In the genomic region with DNA sequence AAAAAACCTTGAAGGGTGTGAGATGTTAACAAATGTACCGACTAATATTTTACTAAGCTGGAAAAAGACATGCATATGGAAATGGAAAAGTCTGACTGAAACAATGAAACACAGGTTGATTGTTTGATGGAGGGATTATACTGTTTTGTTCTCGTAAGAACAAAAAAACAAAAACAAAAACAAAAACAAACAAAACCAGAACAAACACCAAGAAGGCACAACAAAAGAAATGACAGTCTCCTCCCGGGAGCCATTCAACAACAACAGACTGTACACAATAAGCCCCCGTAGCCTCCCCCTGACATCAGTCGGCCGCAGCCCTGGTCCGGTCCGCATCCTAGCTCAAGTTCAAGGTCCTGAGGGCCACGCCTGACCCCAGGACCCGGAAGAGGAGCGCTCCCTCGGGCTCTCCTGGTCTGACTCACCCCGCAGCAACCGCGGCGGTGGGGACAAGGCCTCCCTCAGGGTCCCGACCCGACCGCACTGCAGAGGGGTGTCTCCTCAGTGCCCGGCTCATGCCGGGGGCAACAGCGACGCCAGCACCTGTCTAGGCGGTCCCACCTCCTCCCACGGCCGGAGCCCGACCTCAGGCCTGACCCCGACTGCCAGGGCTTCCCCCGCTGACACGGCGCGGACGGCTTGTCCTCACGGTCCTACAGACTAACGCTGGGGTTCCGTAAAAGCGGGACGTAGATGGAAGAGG, we compare ENCODE assay signal across 8 mouse cellular contexts. TPM values are rescaled to one million over a fixed set of nuclear protein-coding genes. Genes with fewer than 3 reads are reported as not detected.
DNase-seq lines count a peak whose midpoint lies in the region; ATAC-seq and TF ChIP-seq lines count a peak whose summit lies in the region.

No protein-coding gene starts in this region.

- no peak for TF ChIP-seq CTCF in kidney, adult 2 months (conservative IDR thresholded peaks at IDR 0.05; ENCODE audit: insufficient read depth, insufficient read length, low read depth, low read length)
- TF ChIP-seq CTCF in MEL (IDR thresholded peaks at IDR 0.05 in 2 of 3, conservative IDR thresholded peaks at IDR 0.05 in 1 of 3; ENCODE audit: control insufficient read depth in 1 of 3, insufficient read depth in 1 of 3, low read depth in 2 of 3, low read length in 3 of 3, poor library complexity in 1 of 3, severe bottlenecking in 1 of 3): no peak
- TF ChIP-seq CTCF in hindbrain, postnatal 0 days (IDR thresholded peaks at IDR 0.05; ENCODE audit: low read depth): no peak

- TF ChIP-seq RAD21 in MEL (IDR thresholded peaks at IDR 0.05; ENCODE audit: low read depth, low read length): no peak

- no peak for TF ChIP-seq POLR2A in kidney, adult 2 months (IDR thresholded peaks at IDR 0.05; ENCODE audit: low read depth, low read length)
- TF ChIP-seq POLR2A in MEL (IDR thresholded peaks at IDR 0.05; ENCODE audit: control insufficient read depth in 1 of 2, insufficient read depth in 1 of 2, low read depth in 1 of 2, low read length in 2 of 2, poor library complexity in 1 of 2): no peak

- no peaks in the 10 kb centered on the region for H3K36me3 ChIP-seq in kidney, adult 2 months (ENCODE audit: control insufficient read depth, insufficient read depth, low read length)
- H3K36me3 ChIP-seq in MEL (ENCODE audit: control insufficient read depth in 1 of 2, insufficient read depth in 2 of 2, low read length in 2 of 2): peaks cover 0 to 15% of the 10 kb centered on the region in 2 experiments; a peak in 2 of 4 replicates
- no peaks in the 10 kb centered on the region for H3K36me3 ChIP-seq in hindbrain, postnatal 0 days (ENCODE audit: insufficient read depth, low read length)

- H3K4me1 ChIP-seq in kidney, adult 2 months (ENCODE audit: control insufficient read depth, insufficient read depth, low read length): peaks cover 9% of the 10 kb centered on the region
- H3K4me1 ChIP-seq in MEL (ENCODE audit: control insufficient read depth in 1 of 2, insufficient read depth in 2 of 2, low read length in 2 of 2): peaks cover 5 to 14% of the 10 kb centered on the region in 2 experiments
- peaks cover 18% of the 10 kb centered on the region for H3K4me1 ChIP-seq in hindbrain, postnatal 0 days (ENCODE audit: insufficient read depth, low read length)

- peak overlapping the region; percentile 56 for H3K4me2 ChIP-seq in hindbrain, postnatal 0 days (ENCODE audit: low read depth, low read length)

- peak; percentile 80 for ATAC-seq in hindbrain, postnatal 0 days

- H3K27me3 ChIP-seq in kidney, adult 2 months (replicated peaks; ENCODE audit: control insufficient read depth, insufficient read depth, low read length): no peaks in the 10 kb centered on the region
- no peaks in the 10 kb centered on the region for H3K27me3 ChIP-seq in MEL (ENCODE audit: control insufficient read depth in 1 of 2, insufficient read depth in 2 of 2, low read length in 2 of 2)
- no peaks in the 10 kb centered on the region for H3K27me3 ChIP-seq in hindbrain, postnatal 0 days (ENCODE audit: insufficient read depth, low read length)

- no peak for TF ChIP-seq EP300 in MEL (IDR thresholded peaks at IDR 0.05; ENCODE audit: low read depth in 1 of 2, low read length in 2 of 2)

- H3K9me3 ChIP-seq in MEL (replicated peaks; ENCODE audit: insufficient read depth, low read length): no peaks in the 10 kb centered on the region
- H3K9me3 ChIP-seq in hindbrain, postnatal 0 days (ENCODE audit: low read length): no peaks in the 10 kb centered on the region

- H3K79me2 ChIP-seq in MEL (ENCODE audit: control insufficient read depth, insufficient read depth, low read length, poor library complexity): peaks cover 44% of the 10 kb centered on the region

- peak overlapping the region; percentile 88 for H3K27ac ChIP-seq in kidney, adult 2 months (ENCODE audit: insufficient read depth, low read depth, low read length)
- H3K27ac ChIP-seq in MEL (ENCODE audit: control insufficient read depth, low read depth, low read length): peak overlapping the region; percentile 35
- peak overlapping the region; percentile 88 for H3K27ac ChIP-seq in hindbrain, postnatal 0 days

- peak overlapping the region; percentile 73 for H3K9ac ChIP-seq in MEL (ENCODE audit: control insufficient read depth, low read depth, low read length, poor library complexity, severe bottlenecking)
- H3K9ac ChIP-seq in hindbrain, postnatal 0 days (replicated peaks; ENCODE audit: low read length): peak overlapping the region; percentile 98

- peak overlapping the region; percentile 94 for H3K4me3 ChIP-seq in kidney, adult 2 months (ENCODE audit: insufficient read depth, low read depth, low read length)
- peak overlapping the region; percentile 81 to 83 for H3K4me3 ChIP-seq in MEL (ENCODE audit: control insufficient read depth in 1 of 2, insufficient read depth in 1 of 2, low read depth in 2 of 2, low read length in 2 of 2)
- peak overlapping the region; percentile 100 for H3K4me3 ChIP-seq in hindbrain, postnatal 0 days (ENCODE audit: low read length)

- DNase-seq in kidney, adult 2 months: no peak
- no peak for DNase-seq in kidney, adult 9 months
- no peak for DNase-seq in MEL (ENCODE audit: low read depth, low spot score)
- peak; percentile 1 for DNase-seq in embryo, embryonic 9.5 days (ENCODE audit: extremely low spot score)
- peak; percentile 33 for DNase-seq in hindbrain, postnatal 0 days (ENCODE audit: low spot score)
- peak; percentile 58 for DNase-seq in mesoderm, embryonic 11.5 days (ENCODE audit: low read depth, low spot score)
- DNase-seq in urinary bladder, postnatal 4 days (ENCODE audit: low spot score in 2 of 2): no peak
- no peak for DNase-seq in cerebellum, adult 11-12 months

- under 1% methylated on average over 38 of the region's 38 CpGs for WGBS in kidney, adult 2 months
- WGBS in hindbrain, postnatal 0 days: under 1% methylated on average over 37 of the region's 38 CpGs

TF ChIP-seq in MEL, 35 proteins besides CTCF, POLR2A, EP300 and RAD21:
- TF ChIP-seq JUND (IDR thresholded peaks at IDR 0.05; ENCODE audit: low read depth, low read length): no peak
- TF ChIP-seq ELF1 (IDR thresholded peaks at IDR 0.05; ENCODE audit: low read depth, low read length): peak; percentile 51; the same call in 1 of the 2 replicates
- TF ChIP-seq MAX (IDR thresholded peaks at IDR 0.05; ENCODE audit: low read length): no peak
- no peak for TF ChIP-seq MAFK (IDR thresholded peaks at IDR 0.05; ENCODE audit: borderline replicate concordance, low read depth, low read length)
- TF ChIP-seq E2F4 (IDR thresholded peaks at IDR 0.05; ENCODE audit: borderline replicate concordance, low read depth, low read length): no peak
- no peak for TF ChIP-seq USF2 (IDR thresholded peaks at IDR 0.05; ENCODE audit: borderline replicate concordance in 1 of 2, insufficient read depth in 1 of 2, low read depth in 1 of 2, low read length in 2 of 2)

RNA-seq across cellular contexts. Expression of a gene that starts 0.5 kb away (rescaled TPM):
- polyA plus RNA-seq in kidney, adult 2 months (2012; rRNA removed): 49.5 and 54.0 TPM in 2 replicates
- total RNA-seq in MEL (2012; rRNA removed): 30.2 and 33.1 TPM in 2 replicates
- polyA plus RNA-seq in MEL (2012; ENCODE audit: insufficient read depth in 1 of 2, insufficient read length in 2 of 2, low read depth in 1 of 2, low replicate concordance in 2 of 2, missing spikeins in 1 of 2): 100 to 1,000 TPM in 1 of 2 experiments, 10 to 100 TPM in 1; 50.4 to 126 TPM
- 88.8 and 98.4 TPM in 2 replicates for total RNA-seq in hindbrain, postnatal 0 days (2014; rRNA removed)
- polyA plus RNA-seq in hindbrain, postnatal 0 days (2015; fragmentation: Nextera tagmentation; extraction: Ambion mirVana): 99.4 and 103 TPM in 2 replicates

RNA-seq across cellular contexts. Expression of a gene that starts 12.8 kb away (rescaled TPM):
- polyA plus RNA-seq in kidney, adult 2 months (2012; rRNA removed): 9.6 and 10.7 TPM in 2 replicates
- total RNA-seq in MEL (2012; rRNA removed): 5.2 and 5.5 TPM in 2 replicates
- polyA plus RNA-seq in MEL (2012; ENCODE audit: insufficient read depth in 1 of 2, insufficient read length in 2 of 2, low read depth in 1 of 2, low replicate concordance in 2 of 2, missing spikeins in 1 of 2): 10 to 100 TPM in 1 of 2 experiments, not detected in 1; 10.1 TPM
- 52.5 and 56.2 TPM in 2 replicates for total RNA-seq in hindbrain, postnatal 0 days (2014; rRNA removed)
- 45.2 and 50.3 TPM in 2 replicates for polyA plus RNA-seq in hindbrain, postnatal 0 days (2015; fragmentation: Nextera tagmentation; extraction: Ambion mirVana)

RNA-seq across cellular contexts. Expression of a gene that starts 44.9 kb away (rescaled TPM):
- polyA plus RNA-seq in kidney, adult 2 months (2012; rRNA removed): 16.9 and 17.2 TPM in 2 replicates
- 3.8 and 4.1 TPM in 2 replicates for total RNA-seq in MEL (2012; rRNA removed)
- 1 to 10 TPM in 1 of 2 experiments, not detected in 1; 9.5 TPM for polyA plus RNA-seq in MEL (2012; ENCODE audit: insufficient read depth in 1 of 2, insufficient read length in 2 of 2, low read depth in 1 of 2, low replicate concordance in 2 of 2, missing spikeins in 1 of 2)
- total RNA-seq in hindbrain, postnatal 0 days (2014; rRNA removed): 21.5 and 22.4 TPM in 2 replicates
- 2.7 and 3.9 TPM in 2 replicates for polyA plus RNA-seq in hindbrain, postnatal 0 days (2015; fragmentation: Nextera tagmentation; extraction: Ambion mirVana)

Comparison
In these comparisons a context has a peak if more than half of its experiments do, and no peak if none do; other contexts are left out.
1. DNase-seq: peak in embryo, embryonic 9.5 days (single experiment), hindbrain, postnatal 0 days (single experiment) and mesoderm, embryonic 11.5 days (single experiment); none in kidney, adult 2 months (single experiment), kidney, adult 9 months (single experiment), MEL (single experiment), urinary bladder, postnatal 4 days (0 of 2) and cerebellum, adult 11-12 months (single experiment).
2. H3K27ac ChIP-seq: peak in every context shown above with its lines; median percentile 88 in kidney, adult 2 months; 88 in hindbrain, postnatal 0 days; 35 in MEL.
3. Peak in every context shown above with its lines, with median percentiles within 50 percentile points of each other: H3K4me3 ChIP-seq.